Mouse (Mus musculus) intestine, postnatal 0 days (tissue): ENCODE measurements around the gene Oas1a. TPM values are rescaled to one million over a fixed set of nuclear protein-coding genes. Genes with fewer than 3 reads are reported as not detected.
"Not testable (repeated sequence)": the region's sequence is repeated elsewhere in the genome, so short reads cannot be mapped to it uniquely, and the experiment has no call there.

Experiments
- ATAC-seq: fragments of 200-750 bp; cut with Nextera tagmentation; 2 replicates; pipeline ENCODE4 v1.8.0; 2017; ENCODE audit warnings: mild to moderate bottlenecking, moderate TSS enrichment, moderate library complexity
- H3K27ac ChIP-seq: fragments of 300-500 bp; sonication (generic); 2 replicates; pipeline ENCODE4 v1.5.1; 2014; ENCODE audit warnings: mild to moderate bottlenecking, low read depth, low read length, moderate library complexity
- H3K27me3 ChIP-seq: fragments of 300-500 bp; sonication (generic); replicated peaks from 2 replicates; pipeline ENCODE4 v1.6.1; 2014; ENCODE audit warnings: low read length, mixed read lengths; ENCODE audit not compliant: control insufficient read depth, insufficient read depth
- H3K36me3 ChIP-seq: fragments of 300-500 bp; sonication (generic); 2 replicates; pipeline ENCODE4 v1.6.1; 2014; ENCODE audit warnings: mild to moderate bottlenecking, moderate library complexity; ENCODE audit not compliant: control insufficient read depth, insufficient read depth
- H3K4me1 ChIP-seq: fragments of 300-500 bp; sonication (generic); replicated peaks from 2 replicates; pipeline ENCODE4 v1.6.1; 2014; ENCODE audit warnings: antibody characterized with exemption, low read length, mixed read lengths; ENCODE audit not compliant: control insufficient read depth, insufficient read depth
- H3K4me2 ChIP-seq: fragments of 300-500 bp; sonication (generic); replicated peaks from 2 replicates; pipeline ENCODE4 v1.6.1; 2014; ENCODE audit warnings: low read depth, mild to moderate bottlenecking, moderate library complexity
- H3K4me3 ChIP-seq: fragments of 300-500 bp; sonication (generic); 2 replicates; pipeline ENCODE4 v1.5.1; 2014; ENCODE audit warnings: low read depth, low read length
- H3K9ac ChIP-seq: fragments of 300-500 bp; sonication (generic); 2 replicates; pipeline ENCODE4 v1.6.1; 2014; ENCODE audit warnings: mild to moderate bottlenecking, low read depth, low read length
- H3K9me3 ChIP-seq: fragments of 300-500 bp; sonication (generic); 2 replicates; pipeline ENCODE4 v1.6.1; 2016; ENCODE audit warnings: mixed run types; ENCODE audit not compliant: control insufficient read depth
- CTCF ChIP-seq: sonication (generic); IDR thresholded peaks from 2 replicates; pipeline ENCODE4 v1.5.1; 2016; ENCODE audit warnings: low read depth, mild to moderate bottlenecking, control low read depth, antibody characterized with exemption, moderate library complexity
- WGBS: fragments of 180-500 bp; shearing (Covaris S2); extraction: QIAGEN DNeasy Blood & Tissue Kit; methylation state at CpG from one replicate; pipeline ENCODE4 v1.1.7; 2014; 5-methylcytosine and 5-hydroxymethylcytosine counted together
- polyA plus RNA-seq: library from polyadenylated mRNA; unstranded; fragments of >200 nt; fragmentation: Nextera tagmentation; extraction: Ambion mirVana; gene quantifications from 2 replicates; pipeline ENCODE4 v1.2.1, GENCODE M21; 2015

The Oas1a gene
- polyA plus RNA-seq, 1 experiment from 2014 or later: 65.6 TPM

- not testable (repeated sequence) for H3K9ac ChIP-seq, H3K27me3 ChIP-seq, H3K4me2 ChIP-seq, H3K9me3 ChIP-seq, H3K4me1 ChIP-seq, ATAC-seq, H3K4me3 ChIP-seq, H3K36me3 ChIP-seq, H3K27ac ChIP-seq
- WGBS: 72% methylated on average over 2 of the region's 2 CpGs
Measured at GRCm38 (mm10) chr5:120877407-120877806, 29.9 kb downstream of the Oas1a start.

DNA sequence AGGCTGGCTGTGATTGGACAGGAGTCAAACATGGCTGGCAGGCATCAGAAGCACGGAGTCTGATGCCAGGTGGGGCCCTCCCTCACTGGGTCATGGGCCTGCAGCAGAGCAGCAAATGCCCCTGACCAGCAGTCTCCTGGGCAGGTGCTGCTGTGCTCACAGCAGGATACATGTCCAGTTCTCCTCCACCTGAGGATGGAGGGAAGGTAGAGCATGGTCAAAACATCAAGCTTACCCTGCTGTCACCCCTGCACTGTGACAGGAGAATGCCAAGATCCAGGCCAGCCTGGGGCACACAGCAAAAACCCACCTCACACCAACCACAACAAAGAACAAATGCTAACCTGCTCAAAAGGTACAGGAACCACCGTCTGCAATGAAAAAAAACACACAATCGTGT lies 30.5 kb downstream of the Oas1a start:
- 59% methylated on average over 2 of the region's 3 CpGs for WGBS
- H3K9me3 ChIP-seq, H3K9ac ChIP-seq, ATAC-seq, H3K27me3 ChIP-seq, H3K4me2 ChIP-seq, H3K4me1 ChIP-seq, H3K4me3 ChIP-seq, H3K36me3 ChIP-seq, H3K27ac ChIP-seq: not testable (repeated sequence)

DNA sequence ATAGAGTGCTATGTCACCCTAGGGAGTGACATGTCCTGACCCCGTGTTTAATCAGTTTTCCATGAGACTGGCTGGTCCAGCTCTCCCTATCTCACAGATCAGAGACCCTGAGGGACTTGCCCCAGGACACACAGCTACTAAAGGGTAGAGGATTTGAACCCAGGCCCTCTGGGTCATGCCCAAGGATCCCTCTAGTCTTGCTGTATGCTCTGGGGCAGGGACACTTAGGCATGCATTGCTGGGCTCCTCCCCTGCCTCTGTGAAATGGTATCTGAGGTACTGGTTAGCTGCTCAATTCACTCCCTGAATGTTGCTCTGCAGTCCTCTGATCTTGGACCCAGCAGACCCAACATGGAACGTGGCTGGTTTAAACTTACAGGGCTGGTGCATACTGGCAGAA lies 35.9 kb downstream of the Oas1a start:
- no peak overlapping the region for H3K9ac ChIP-seq
- H3K27me3 ChIP-seq: no peaks in the 10 kb centered on the region
- H3K9me3 ChIP-seq: no peaks in the 10 kb centered on the region
- WGBS: 43% methylated on average over 2 of the region's 2 CpGs
- no peaks in the 10 kb centered on the region for H3K36me3 ChIP-seq
- no peak overlapping the region for H3K27ac ChIP-seq
- TF ChIP-seq CTCF: no peak
- H3K4me2 ChIP-seq: no peak overlapping the region
- H3K4me1 ChIP-seq: no peaks in the 10 kb centered on the region
- no peak for ATAC-seq
- H3K4me3 ChIP-seq: no peak overlapping the region

- no peaks in the 10 kb centered on the region for H3K27me3 ChIP-seq
- no peak for ATAC-seq
- no peak overlapping the region for H3K4me3 ChIP-seq
- H3K4me2 ChIP-seq: no peak overlapping the region
- H3K9ac ChIP-seq: no peak overlapping the region
- no peaks in the 10 kb centered on the region for H3K36me3 ChIP-seq
- 78% methylated on average over 7 of the region's 7 CpGs for WGBS
- H3K9me3 ChIP-seq: no peaks in the 10 kb centered on the region
- no peak for TF ChIP-seq CTCF
- no peaks in the 10 kb centered on the region for H3K4me1 ChIP-seq
- H3K27ac ChIP-seq: no peak overlapping the region
Measured at GRCm38 (mm10) chr5:120870782-120871181, 36.5 kb downstream of the Oas1a start.

GRCm38 (mm10) chr5:120870081-120870480 lies 37.2 kb downstream of the Oas1a start:
- H3K27me3 ChIP-seq: no peaks in the 10 kb centered on the region
- TF ChIP-seq CTCF: no peak
- no peak overlapping the region for H3K4me3 ChIP-seq
- no peaks in the 10 kb centered on the region for H3K4me1 ChIP-seq
- H3K4me2 ChIP-seq: no peak overlapping the region
- no peak overlapping the region for H3K27ac ChIP-seq
- H3K9ac ChIP-seq: no peak overlapping the region
- no peaks in the 10 kb centered on the region for H3K9me3 ChIP-seq
- ATAC-seq: no peak
- 53% methylated on average over 3 of the region's 3 CpGs for WGBS
- no peaks in the 10 kb centered on the region for H3K36me3 ChIP-seq

- ATAC-seq: no peak
- Histone ChIP-seq H3K4me1 (no peaks in the 10 kb centered on the region), H3K36me3 (no peaks in the 10 kb centered on the region), H3K4me3 (no peak overlapping the region), H3K4me2 (no peak overlapping the region), H3K9ac (no peak overlapping the region), H3K9me3 (no peaks in the 10 kb centered on the region), H3K27ac (no peak overlapping the region), H3K27me3 (no peaks in the 10 kb centered on the region)
- WGBS: 83% methylated on average over 7 of the region's 7 CpGs
- no peak for TF ChIP-seq CTCF
Measured at GRCm38 (mm10) chr5:120869436-120870015, 37.8 kb downstream of the Oas1a start.

DNA sequence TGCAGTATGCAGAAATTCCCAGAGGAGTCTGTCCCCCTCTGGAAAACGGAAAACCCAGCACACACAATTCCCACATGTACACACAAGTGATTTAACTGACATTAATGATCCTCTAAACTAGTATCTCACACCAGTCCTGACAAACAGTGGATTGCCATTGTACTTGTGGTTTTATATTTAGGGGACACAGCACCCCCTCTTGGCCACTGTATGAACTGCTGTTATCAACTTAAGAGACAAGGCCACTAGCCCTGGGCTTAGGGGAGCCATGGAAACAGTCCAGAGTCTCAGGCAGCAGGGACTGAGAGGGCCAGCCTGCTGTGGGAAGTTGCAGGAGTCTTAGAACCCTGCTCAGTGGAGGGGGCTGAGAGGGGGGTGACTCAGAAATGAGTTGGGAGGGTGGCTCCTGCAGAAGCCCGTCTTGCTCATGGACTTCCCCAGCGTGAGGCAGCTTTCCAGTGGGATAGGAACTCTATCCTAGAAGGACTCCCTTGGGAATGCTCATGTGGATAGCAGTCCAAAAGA lies 41.9 kb downstream of the Oas1a start:
- no peaks in the 10 kb centered on the region for H3K4me1 ChIP-seq
- peak; percentile 72 for TF ChIP-seq CTCF
- H3K9me3 ChIP-seq: no peaks in the 10 kb centered on the region
- no peak overlapping the region for H3K4me3 ChIP-seq
- no peak overlapping the region for H3K9ac ChIP-seq
- H3K36me3 ChIP-seq: no peaks in the 10 kb centered on the region
- no peak overlapping the region for H3K4me2 ChIP-seq
- H3K27ac ChIP-seq: no peak overlapping the region
- no peak for ATAC-seq
- WGBS: 69% methylated on average over 3 of the region's 3 CpGs
- H3K27me3 ChIP-seq: no peaks in the 10 kb centered on the region
